Mouse (Mus musculus) kidney, postnatal 4 days (tissue): ENCODE results near the gene Ier5.
A peak's percentile ranks its signal among the peaks of the same experiment; 100 is the strongest.

Experiments
- DNase-seq, 2 experiments: peaks; one replicate each; pipeline ENCODE4 v3.0.0; 2021; ENCODE audit warnings: mixed read lengths in 2 of 2

Gene Ier5

GRCm38 (mm10) chr1:155099280-155099848, at the start of gene Ier5:
Gene Ier5 (minus strand): TSS chr1:155099636.
- DNase-seq: peak; percentile 95 to 97

DNA sequence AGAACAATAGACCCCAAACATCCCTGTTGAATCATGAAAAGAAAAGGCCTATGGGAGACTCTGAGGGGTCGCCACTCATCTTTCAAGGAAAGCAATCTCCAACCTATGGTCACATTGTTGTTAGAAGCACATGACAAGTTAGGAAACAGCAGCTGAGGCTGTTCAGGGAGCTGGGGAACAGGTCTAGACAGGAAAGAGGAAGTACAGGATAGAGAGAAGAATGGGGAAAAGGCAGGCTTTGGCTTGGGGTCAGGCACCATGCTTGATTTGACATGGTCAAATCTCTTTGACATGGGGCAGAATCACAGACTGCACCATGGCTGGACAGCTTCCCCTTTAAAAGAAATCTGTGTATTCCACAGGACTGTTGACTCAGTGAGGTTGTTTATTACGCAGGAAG, 47.8 kb upstream of the Ier5 start:
- DNase-seq: no peak

GRCm38 (mm10) chr1:155146572-155146980, 47.1 kb upstream of the Ier5 start, which contains the start of gene Mr1:
Gene Mr1 (minus strand): TSS chr1:155146814.
- peak; percentile 41 to 70 for DNase-seq

DNA sequence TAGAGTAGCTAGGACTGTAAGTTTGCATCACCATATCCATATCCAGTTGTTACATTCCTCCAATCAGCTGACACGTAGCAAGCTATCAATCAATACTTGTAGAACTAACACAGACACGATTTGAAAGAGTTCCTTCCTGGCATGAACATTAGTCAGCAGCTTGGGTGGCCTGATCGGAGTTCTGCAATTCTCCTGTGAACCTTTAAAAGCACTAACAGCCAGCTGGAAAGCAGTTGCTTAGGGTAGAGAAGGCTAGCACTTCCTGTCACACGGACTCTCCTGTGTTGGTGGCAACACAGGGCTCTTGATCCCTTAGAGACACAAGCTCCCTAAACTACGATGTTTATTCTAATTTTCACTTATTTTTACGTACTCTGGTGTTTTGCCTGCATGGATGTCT, 46.2 kb upstream of the Ier5 start:
- peak in 1 of 2 experiments; percentile 14 for DNase-seq

DNA sequence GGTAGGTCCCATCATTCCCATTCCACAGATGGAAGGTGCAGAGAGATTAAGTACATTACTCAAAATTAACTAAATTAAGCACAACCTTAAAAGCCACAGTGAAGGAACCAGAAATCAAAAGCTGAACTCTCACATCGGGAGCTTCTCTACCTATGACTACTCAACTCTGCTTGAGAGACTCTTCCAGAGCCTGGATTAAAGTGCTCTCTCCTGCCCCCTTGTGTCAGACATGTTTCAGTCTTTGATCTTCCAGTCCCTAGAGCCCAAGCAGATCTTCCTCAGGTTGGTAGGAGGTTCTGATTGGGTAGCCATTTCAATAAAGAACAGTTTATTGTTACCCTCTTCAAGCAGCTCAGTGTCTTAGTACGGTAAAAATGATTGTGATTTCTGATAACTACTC, 40.6 kb upstream of the Ier5 start:
- peak; percentile 50 to 66 for DNase-seq

GRCm38 (mm10) chr1:155138795-155139194, 39.4 kb upstream of the Ier5 start:
- no peak for DNase-seq

DNA sequence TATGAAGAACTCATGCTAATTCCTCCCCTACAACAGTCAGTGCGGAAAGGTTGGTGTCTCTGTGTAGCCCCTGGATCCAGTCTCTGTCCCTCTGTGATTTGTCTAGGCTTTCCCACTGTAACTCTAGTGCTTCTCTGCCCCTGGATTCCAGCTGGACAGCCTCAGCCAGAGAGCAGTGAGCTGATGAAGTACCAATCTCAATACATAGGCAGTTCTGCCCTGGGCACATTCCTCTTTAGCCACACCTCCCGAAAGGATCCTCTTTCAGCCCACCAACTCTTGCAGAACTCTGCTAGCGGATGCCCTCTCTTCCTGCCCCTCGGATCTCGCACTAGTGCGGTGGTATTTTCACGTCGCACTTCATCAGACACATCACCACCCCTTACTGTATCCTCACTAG, 35.4 kb upstream of the Ier5 start:
- DNase-seq: no peak

GRCm38 (mm10) chr1:155127429-155127934, 28.0 kb upstream of the Ier5 start:
- DNase-seq: no peak

GRCm38 (mm10) chr1:155126716-155127115, 27.3 kb upstream of the Ier5 start:
- DNase-seq: no peak

- DNase-seq: no peak
These were observed 25.0 kb upstream of the Ier5 start for GRCm38 (mm10) chr1:155124397-155124796.

DNA sequence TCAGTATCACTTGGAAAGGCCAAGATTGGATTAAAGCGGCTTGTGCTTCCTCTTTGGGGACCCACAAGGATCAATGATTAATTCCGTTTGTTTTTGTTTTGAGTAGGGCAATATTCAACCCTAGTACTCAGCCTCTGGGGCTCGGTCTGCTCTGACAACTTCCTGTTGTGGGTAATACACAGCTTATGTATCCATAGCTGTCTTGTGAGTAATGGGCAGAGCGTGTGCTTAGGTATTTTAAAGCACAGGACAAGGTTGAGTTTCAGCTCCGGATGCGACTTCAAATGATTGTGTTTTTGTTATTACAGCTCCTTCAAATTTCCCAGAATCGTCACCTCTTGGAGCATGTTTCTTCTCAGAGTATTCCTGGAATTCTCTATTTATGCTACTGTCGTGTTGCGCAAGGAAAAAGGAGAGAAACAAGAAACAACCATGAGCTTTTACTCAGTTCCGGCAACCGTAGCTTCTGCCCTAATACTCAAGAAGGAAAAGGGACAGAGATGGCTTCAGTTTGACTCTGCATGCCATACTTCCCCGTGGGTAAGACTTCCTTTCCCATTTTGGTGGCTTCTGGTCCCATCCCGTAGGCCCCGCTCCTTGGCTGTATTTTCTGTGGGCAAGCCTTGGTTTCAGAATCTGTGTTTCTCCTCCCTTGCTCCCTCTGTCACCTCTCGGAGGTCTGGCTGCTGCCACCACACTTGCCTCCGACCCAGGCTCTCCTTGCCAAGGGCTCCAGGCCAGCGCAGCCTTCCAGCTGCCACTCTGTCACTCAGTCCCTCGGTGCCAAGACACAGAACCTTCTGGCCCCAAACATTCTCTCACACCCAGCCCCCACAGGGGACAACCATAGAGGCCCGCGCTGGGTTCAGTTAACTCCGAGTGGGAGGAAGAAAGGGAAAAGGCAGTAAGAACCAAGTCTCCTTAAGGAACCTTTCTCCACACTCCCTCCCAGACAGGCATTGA, 22.8 kb upstream of the Ier5 start:
- DNase-seq: peak in 1 of 2 experiments; percentile 18

DNA sequence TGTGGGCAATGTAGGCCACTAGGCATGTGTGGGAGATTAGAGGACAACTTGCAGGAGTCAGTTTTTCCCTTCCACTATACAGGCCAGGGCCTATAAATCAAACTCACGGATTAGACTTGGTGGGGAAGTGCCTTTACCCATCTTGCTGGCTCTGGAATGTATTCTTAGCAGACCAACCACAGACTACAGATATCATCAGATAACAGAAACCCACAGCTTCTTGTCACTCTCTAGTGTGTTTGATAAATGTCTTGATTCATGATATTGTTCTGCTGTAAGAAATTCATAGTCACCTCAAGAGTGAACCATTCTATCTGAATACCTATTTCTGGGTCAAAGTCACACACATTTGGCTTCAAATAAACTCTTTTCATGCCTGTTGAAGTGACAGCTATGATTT, 20.3 kb upstream of the Ier5 start:
- no peak for DNase-seq

- no peak for DNase-seq
These were observed 14.5 kb upstream of the Ier5 start for GRCm38 (mm10) chr1:155113946-155114345.

- DNase-seq: no peak
These were observed 13.4 kb upstream of the Ier5 start for GRCm38 (mm10) chr1:155112875-155113274.

DNA sequence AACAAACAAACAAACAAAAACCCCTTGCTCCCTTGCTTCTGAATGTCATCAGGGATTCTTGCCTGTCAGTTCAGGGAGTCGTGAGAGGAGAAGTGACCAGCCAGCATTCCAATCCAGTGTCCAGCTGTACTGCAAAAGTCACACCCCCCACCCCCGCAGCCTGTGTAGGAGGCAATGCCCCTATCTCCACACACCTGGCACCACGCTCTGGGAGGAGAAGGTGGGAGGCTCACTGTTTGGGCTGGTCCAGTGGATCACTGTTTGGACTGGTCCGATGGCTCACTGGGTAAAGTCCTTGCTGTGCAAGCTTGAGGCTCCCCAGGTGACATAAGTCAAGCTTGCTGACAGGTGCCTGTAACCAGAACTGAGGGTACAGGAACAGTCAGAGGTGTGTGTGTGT, 12.7 kb upstream of the Ier5 start:
- DNase-seq: peak; percentile 28 to 63

DNA sequence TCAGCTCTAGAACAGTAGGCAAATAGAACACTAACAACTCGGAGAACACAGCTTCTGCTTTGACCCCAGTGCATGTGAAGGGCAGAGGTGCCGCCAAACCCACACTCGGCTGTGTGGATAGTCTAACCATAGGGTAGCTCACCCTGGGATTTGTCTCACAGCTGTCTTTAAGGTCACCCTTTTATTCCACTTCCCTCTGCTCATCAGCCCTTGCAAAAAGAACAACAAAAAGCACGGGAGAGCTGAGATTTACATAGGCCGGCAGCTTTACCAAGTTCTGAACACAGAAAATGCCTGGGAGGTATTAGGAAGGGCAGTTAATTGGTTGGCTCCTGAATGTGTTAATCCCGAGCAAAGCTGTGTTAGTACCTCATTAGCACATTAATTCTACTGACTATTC, 12.1 kb upstream of the Ier5 start:
- no peak for DNase-seq

GRCm38 (mm10) chr1:155109387-155110350, 10.2 kb upstream of the Ier5 start:
- peak in 1 of 2 experiments; percentile 21 for DNase-seq

DNA sequence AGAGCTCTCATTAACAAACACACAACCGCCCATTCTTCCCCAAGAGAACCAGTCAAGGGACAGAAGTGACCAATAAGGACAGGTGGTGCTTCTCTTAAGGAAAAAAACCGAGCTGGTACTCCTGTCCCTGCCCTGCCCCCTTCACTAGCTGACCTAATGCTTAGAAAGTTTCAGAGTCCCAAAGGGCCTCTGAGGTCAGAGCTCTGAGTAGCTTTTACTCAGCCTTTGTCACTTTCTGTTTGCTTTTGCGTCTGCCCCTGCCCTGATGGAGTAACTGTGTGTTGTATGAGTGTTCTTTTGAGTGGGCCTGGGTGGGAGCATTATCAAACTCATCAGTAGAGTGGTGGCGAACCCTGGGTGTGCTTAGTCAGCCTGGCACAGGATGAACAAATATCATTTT, 9.0 kb upstream of the Ier5 start:
- no peak for DNase-seq

DNA sequence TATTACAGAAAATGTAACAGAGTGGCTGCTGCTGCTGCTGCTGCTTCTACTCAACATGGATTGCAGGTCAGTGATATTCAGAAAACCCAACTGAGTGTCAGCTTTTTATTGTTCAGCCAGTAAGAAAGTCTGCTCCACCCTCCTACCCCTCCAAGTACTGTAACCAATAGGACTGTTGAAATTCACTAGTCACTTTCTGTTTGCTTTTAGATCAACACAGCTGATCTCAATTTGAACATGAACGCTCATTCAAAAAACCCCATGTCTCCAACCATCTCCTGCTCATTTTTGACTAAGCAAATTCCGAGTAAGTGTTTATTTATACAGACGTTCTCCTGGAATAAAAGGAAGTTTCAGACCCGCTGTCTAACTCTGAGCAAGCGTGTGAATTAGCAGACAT, 8.4 kb upstream of the Ier5 start:
- no peak for DNase-seq

- DNase-seq: no peak
These were observed 6.9 kb upstream of the Ier5 start for GRCm38 (mm10) chr1:155106310-155106709.

DNA sequence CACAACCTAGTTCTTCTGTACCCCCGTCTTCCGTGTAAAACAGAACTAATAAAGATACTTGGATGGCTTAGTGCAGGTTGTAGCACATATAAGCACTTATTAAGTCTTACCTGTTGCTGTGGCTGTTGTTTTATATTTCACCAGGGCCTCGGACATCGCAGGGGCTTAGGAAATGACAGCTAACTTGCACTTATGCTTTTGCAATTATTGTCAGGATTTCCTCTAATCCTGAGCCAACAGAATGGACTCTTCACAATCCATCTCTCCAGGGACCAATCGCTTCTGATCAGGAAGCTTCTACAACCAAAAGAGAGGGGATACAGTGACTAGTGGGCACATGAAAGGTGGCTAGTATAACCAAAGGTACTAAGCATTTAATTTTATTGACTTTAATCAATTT, 4.6 kb upstream of the Ier5 start:
- no peak for DNase-seq

GRCm38 (mm10) chr1:155102631-155103030, 3.2 kb upstream of the Ier5 start:
- DNase-seq: no peak
